Mouse (Mus musculus): ENCODE measurements around the gene Wfdc2.

DNA sequence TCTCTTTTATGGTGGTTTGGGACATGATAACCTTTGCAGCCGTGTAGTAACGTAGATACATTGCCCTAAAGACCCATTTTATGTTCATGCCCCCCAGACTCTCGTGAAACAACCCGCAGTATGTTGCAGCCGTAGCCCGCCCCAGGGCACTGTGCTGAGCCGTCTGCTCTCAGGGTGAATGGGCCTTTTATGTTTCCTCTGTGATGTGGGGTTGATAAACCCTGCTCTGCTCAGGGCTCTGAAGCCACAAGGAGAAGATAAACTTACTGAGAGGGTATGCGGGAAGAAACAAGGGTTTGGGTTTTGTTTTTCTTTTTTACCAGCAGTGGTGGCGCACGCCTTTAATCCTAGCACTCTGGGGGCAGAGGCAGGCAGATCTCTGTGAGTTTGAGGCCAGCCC, 27.9 kb upstream of the Wfdc2 start:
- TF ChIP-seq CTCF (IDR thresholded peaks at IDR 0.05; ENCODE audit: insufficient read depth, low read length) (no peak), POLR2A (IDR thresholded peaks at IDR 0.05; ENCODE audit: borderline replicate concordance, extremely low read depth, low read depth, low read length) (no peak)

Measured in lung, adult 2 months (tissue).